Mouse (Mus musculus) CH12.LX (cell line): ENCODE data around the gene Pik3r1. TPM values are rescaled to one million over a fixed set of nuclear protein-coding genes. Genes with fewer than 3 reads are reported as not detected.

Source experiments
- DNase-seq: peaks from one replicate; pipeline ENCODE4 v3.0.0-alpha.2; 2013; ENCODE audit errors: extremely low read depth
- H3K27ac ChIP-seq: 2 replicates; pipeline ENCODE4 v1.5.1; 2012; ENCODE audit warnings: low read depth, mild to moderate bottlenecking, control low read depth, moderate library complexity; ENCODE audit not compliant: insufficient read depth
- H3K27me3 ChIP-seq: replicated peaks from 2 replicates; pipeline ENCODE3; 2012; ENCODE audit warnings: inconsistent platforms
- H3K36me3 ChIP-seq, 2 experiments: replicated peaks in 1 of 2; 2 replicates each; pipeline versions ENCODE3 to v1.6.1; 2012; ENCODE audit warnings: inconsistent platforms in 1 of 2, low read length in 1 of 2, mild to moderate bottlenecking in 1 of 2, mixed read lengths in 1 of 2, moderate library complexity in 1 of 2; ENCODE audit not compliant: control insufficient read depth in 1 of 2, insufficient read depth in 1 of 2
- H3K4me1 ChIP-seq, 2 experiments: 2 replicates each; pipeline ENCODE4 v1.6.1; 2012; ENCODE audit warnings: inconsistent platforms in 1 of 2, moderate library complexity in 1 of 2; ENCODE audit not compliant: insufficient read depth in 2 of 2, control insufficient read depth in 1 of 2
- H3K4me2 ChIP-seq: 2 replicates; pipeline ENCODE4 v1.6.1; 2012; ENCODE audit warnings: low read depth, mild to moderate bottlenecking, control low read depth; ENCODE audit not compliant: poor library complexity, insufficient read depth, severe bottlenecking
- H3K4me3 ChIP-seq, 3 experiments: fragments of 150-350 bp in 1 of 3; sonication (generic) in 1 of 3; replicated peaks in 1 of 3; 2 replicates each; pipeline versions ENCODE3 to v1.5.1; 2011 to 2012; ENCODE audit warnings: low read depth in 2 of 3, low read length in 2 of 3, mild to moderate bottlenecking in 2 of 3, moderate library complexity in 2 of 3, control low read depth in 1 of 3, improper control_type of control experiment in 1 of 3, inconsistent platforms in 1 of 3, mixed read lengths in 1 of 3; ENCODE audit not compliant: poor library complexity in 1 of 3
- H3K79me2 ChIP-seq: replicated peaks from 2 replicates; pipeline ENCODE4 v1.6.1; 2012; ENCODE audit warnings: mild to moderate bottlenecking, moderate library complexity; ENCODE audit not compliant: control insufficient read depth, poor library complexity, insufficient read depth, severe bottlenecking; ENCODE audit errors: extremely low read depth
- H3K9ac ChIP-seq: 2 replicates; pipeline ENCODE4 v1.6.1; 2012; ENCODE audit warnings: low read depth, mild to moderate bottlenecking, control low read depth, moderate library complexity; ENCODE audit not compliant: insufficient read depth
- H3K9me3 ChIP-seq: replicated peaks from 2 replicates; pipeline ENCODE3; 2012; ENCODE audit warnings: low read length, inconsistent platforms, mixed read lengths
- BHLHE40 ChIP-seq: IDR thresholded peaks from 2 replicates; pipeline ENCODE4 v1.6.1; 2011; ENCODE audit warnings: mild to moderate bottlenecking, low read depth, low read length, improper control_type of control experiment
- CTCF ChIP-seq, 2 experiments: IDR thresholded peaks in 1 of 2; conservative IDR thresholded peaks in 1 of 2; 2 replicates each; pipeline ENCODE4 v1.5.1; 2011 to 2012; ENCODE audit warnings: low read depth in 2 of 2, low read length in 2 of 2, improper control_type of control experiment in 1 of 2, inconsistent platforms in 1 of 2, mild to moderate bottlenecking in 1 of 2, moderate library complexity in 1 of 2
- E2F4 ChIP-seq: IDR thresholded peaks from 2 replicates; pipeline ENCODE4 v1.6.1; 2011; ENCODE audit warnings: low read depth, low read length, improper control_type of control experiment; ENCODE audit not compliant: insufficient replicate concordance
- ETS1 ChIP-seq: conservative IDR thresholded peaks from 2 replicates; pipeline ENCODE4 v1.6.1; 2012; ENCODE audit warnings: low read depth, mild to moderate bottlenecking, inconsistent platforms, low read length, improper control_type of control experiment, moderate library complexity
- GABPA ChIP-seq: IDR thresholded peaks from 2 replicates; pipeline ENCODE4 v1.6.1; 2012; ENCODE audit warnings: low read depth, low read length, improper control_type of control experiment, inconsistent platforms; ENCODE audit not compliant: insufficient replicate concordance
- HCFC1 ChIP-seq: IDR thresholded peaks from 2 replicates; pipeline ENCODE4 v1.6.1; 2012; ENCODE audit warnings: low read depth, mild to moderate bottlenecking, inconsistent platforms, low read length, improper control_type of control experiment
- JUN ChIP-seq: IDR thresholded peaks from 2 replicates; pipeline ENCODE4 v1.6.1; 2011; ENCODE audit warnings: low read depth, mild to moderate bottlenecking, low read length, improper control_type of control experiment, moderate library complexity; ENCODE audit not compliant: insufficient read depth
- KAT2A ChIP-seq: IDR thresholded peaks from 2 replicates; pipeline ENCODE4 v1.6.1; 2012; ENCODE audit warnings: low read length, improper control_type of control experiment, inconsistent platforms; ENCODE audit not compliant: insufficient replicate concordance
- MAX ChIP-seq: IDR thresholded peaks from 2 replicates; pipeline ENCODE4 v1.6.1; 2011; ENCODE audit warnings: low read length, improper control_type of control experiment
- MAZ ChIP-seq: IDR thresholded peaks from 2 replicates; pipeline ENCODE4 v1.6.1; 2012; ENCODE audit warnings: low read depth, mild to moderate bottlenecking, inconsistent platforms, low read length, improper control_type of control experiment, moderate library complexity
- MXI1 ChIP-seq: IDR thresholded peaks from 2 replicates; pipeline ENCODE4 v1.6.1; 2011; ENCODE audit warnings: mild to moderate bottlenecking, low read depth, low read length, improper control_type of control experiment
- MYC ChIP-seq: IDR thresholded peaks from 2 replicates; pipeline ENCODE4 v1.6.1; 2011; ENCODE audit warnings: low read depth, mild to moderate bottlenecking, improper control_type of control experiment, low read length
- NELFE ChIP-seq: IDR thresholded peaks from 2 replicates; pipeline ENCODE4 v1.6.1; 2011; ENCODE audit warnings: low read depth, low read length, improper control_type of control experiment
- PAX5 ChIP-seq: IDR thresholded peaks from 2 replicates; pipeline ENCODE4 v1.6.1; 2012; ENCODE audit warnings: low read length, inconsistent platforms, mixed read lengths
- POLR2AphosphoS2 ChIP-seq: IDR thresholded peaks from 2 replicates; pipeline ENCODE4 v1.6.1; 2011; ENCODE audit warnings: low read depth, low read length, improper control_type of control experiment
- SIN3A ChIP-seq: IDR thresholded peaks from 2 replicates; pipeline ENCODE4 v1.6.1; 2012; ENCODE audit warnings: low read length, improper control_type of control experiment, inconsistent platforms
- TBP ChIP-seq: conservative IDR thresholded peaks from 2 replicates; pipeline ENCODE4 v1.6.1; 2011; ENCODE audit warnings: low read depth, low read length, improper control_type of control experiment
- TCF12 ChIP-seq: IDR thresholded peaks from 2 replicates; pipeline ENCODE4 v1.6.1; 2014; ENCODE audit warnings: low read depth, mild to moderate bottlenecking, inconsistent platforms, low read length, improper control_type of control experiment
- UBTF ChIP-seq: IDR thresholded peaks from 2 replicates; pipeline ENCODE4 v1.6.1; 2012; ENCODE audit warnings: low read depth, mild to moderate bottlenecking, inconsistent platforms, low read length, improper control_type of control experiment, moderate library complexity
- dilution Hi-C: fragments of 300-500 bp; cut with MboI; formaldehyde crosslinking; loops from 2 replicates; pipeline ENCODE4 v1.14.3; 2020; ENCODE audit warnings: low sequenced_read_pairs; ENCODE audit not compliant: extremely low pct_unique_long_range_greater_than_20kb, extremely low pct_ligation_motif_present
- in situ Hi-C: fragments of 300-500 bp; cut with MboI; formaldehyde crosslinking; loops from 3 replicates; pipeline ENCODE4 v1.14.3; 2019; ENCODE audit warnings: low sequenced_read_pairs, low pct_ligation_motif_present, low pct_unique_long_range_greater_than_20kb, mixed read lengths
- polyA plus RNA-seq: library from polyadenylated mRNA; unstranded; fragments of >175 nt; gene quantifications from 2 replicates; pipeline ENCODE4 v1.2.1, GENCODE M21; 2012; ENCODE audit warnings: low read depth; ENCODE audit not compliant: insufficient read length
- total RNA-seq, 2 experiments: library from RNA; depleted of rRNA; stranded (reverse); fragments of 300-350 nt in 1 of 2; fragments of >200 nt in 1 of 2; gene quantifications; 2 replicates each; pipeline ENCODE4 v1.2.3; 2012 to 2014

The Pik3r1 gene
- total and polyA plus RNA-seq, 3 experiments, result 17.5 to 21.0 (median 19.3) TPM

GRCm38 (mm10) chr13:101690167-101690566 is 77.8 kb downstream of the Pik3r1 start:
- 0 out of 2 replicates have a peak overlapping the region, but pooled peaks have one; percentile 1 for H3K4me2 ChIP-seq
- TF ChIP-seq TCF12 (no peak), BHLHE40 (no peak), GABPA (no peak), ETS1 (no peak), PAX5 (no peak), TBP (no peak), MYC (no peak), CTCF (conservative IDR thresholded peaks at IDR 0.05 in 1 of 2, IDR thresholded peaks at IDR 0.05 in 1 of 2; ENCODE audit: low read depth in 2 of 2, low read length in 2 of 2) (no peak), E2F4 (no peak), HCFC1 (no peak), MAX (no peak), JUN (no peak), NELFE (no peak), POLR2AphosphoS2 (no peak), SIN3A (no peak), UBTF (no peak), MAZ (no peak)
- H3K27ac ChIP-seq, result no peak overlapping the region
- H3K27me3 ChIP-seq, result no peaks in the 10 kb centered on the region
- H3K9me3 ChIP-seq, result no peaks in the 10 kb centered on the region
- peaks cover 3 to 28% of the 10 kb centered on the region in 2 experiments for H3K4me1 ChIP-seq
- in situ Hi-C loops (no loop called here), dilution Hi-C loops (no loop called here)
- H3K9ac ChIP-seq, result no peak overlapping the region
- DNase-seq, result no peak
- peaks cover 5% of the 10 kb centered on the region for H3K79me2 ChIP-seq
- H3K36me3 ChIP-seq, result peaks cover 37 to 49% of the 10 kb centered on the region in 2 experiments
- H3K4me3 ChIP-seq, result peak overlapping the region in 2 of 3 experiments; percentile 3 to 76

- no peak overlapping the region for H3K4me3 ChIP-seq
- no peak for TF ChIP-seq KAT2A
- no peak for TF ChIP-seq MXI1
- TF ChIP-seq, all 38 proteins: peak for 0
- H3K9me3 ChIP-seq, result no peaks in the 10 kb centered on the region
- H3K27ac ChIP-seq, result no peak overlapping the region
- no peaks in the 10 kb centered on the region for H3K27me3 ChIP-seq
- dilution Hi-C loops (no loop called here), in situ Hi-C loops (no loop called here)
- H3K79me2 ChIP-seq, result peaks cover 5% of the 10 kb centered on the region; the same call in 1 of the 2 replicates
- no peak for DNase-seq
- H3K36me3 ChIP-seq, result peaks cover 55 to 81% of the 10 kb centered on the region in 2 experiments
- peaks cover 3 to 12% of the 10 kb centered on the region in 2 experiments for H3K4me1 ChIP-seq
- H3K9ac ChIP-seq, result no peak overlapping the region
- no peak overlapping the region; the same call in 1 of the 2 replicates for H3K4me2 ChIP-seq
Measured at GRCm38 (mm10) chr13:101686256-101686655, 81.8 kb downstream of the Pik3r1 start.
